Mouse (Mus musculus) naive thymus-derived CD4-positive, alpha-beta T cell, adult 2 months (primary cell): Measurements from ENCODE around the gene Ncan.
A peak's percentile ranks its signal among the peaks of the same experiment; 100 is the strongest.
"Not testable (repeated sequence)": the region's sequence is repeated elsewhere in the genome, so short reads cannot be mapped to it uniquely, and the experiment has no call there.

Experiments
- DNase-seq: peaks from one replicate; pipeline ENCODE4 v3.0.0-alpha.2; 2011; ENCODE audit warnings: low read depth

The Ncan gene

DNA sequence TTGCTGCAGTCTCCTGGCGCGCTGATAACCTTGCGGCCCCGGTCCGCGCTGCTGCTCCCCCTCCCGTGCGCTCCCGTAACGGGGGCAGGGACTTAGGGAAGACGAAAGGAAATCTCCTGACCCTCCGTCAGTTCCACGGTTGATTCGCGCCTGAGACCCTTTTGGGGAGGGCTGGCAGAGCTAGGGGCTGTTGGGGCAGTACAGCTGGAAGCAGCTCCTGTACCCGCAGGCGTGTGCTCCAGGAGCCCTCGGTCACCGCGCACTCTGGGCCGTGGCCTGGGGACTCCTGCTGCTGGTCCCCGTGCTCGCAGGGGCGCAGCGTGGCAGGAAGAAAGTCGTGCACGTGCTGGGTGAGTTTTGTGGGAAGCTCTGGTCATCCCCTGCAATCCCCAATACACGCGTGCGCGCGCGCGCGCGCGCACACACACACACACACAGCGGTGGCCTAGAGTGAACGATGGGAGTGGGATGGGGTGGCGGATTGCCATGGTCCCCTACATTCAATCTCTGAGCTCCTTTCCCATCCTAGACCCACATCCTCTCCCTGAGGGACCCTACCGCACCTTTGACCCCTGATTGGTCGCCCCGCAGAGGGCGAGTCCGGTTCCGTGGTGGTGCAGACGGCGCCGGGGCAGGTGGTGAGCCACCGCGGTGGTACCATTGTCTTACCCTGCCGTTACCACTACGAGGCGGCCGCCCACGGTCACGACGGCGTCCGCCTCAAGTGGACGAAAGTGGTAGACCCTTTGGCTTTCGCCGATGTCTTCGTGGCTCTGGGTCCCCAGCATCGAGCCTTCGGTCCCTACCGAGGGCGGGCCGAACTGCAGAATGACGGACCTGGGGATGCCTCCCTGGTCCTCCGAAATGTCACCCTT, 36.2 kb downstream of the Ncan start:
- DNase-seq, result no peak

DNA sequence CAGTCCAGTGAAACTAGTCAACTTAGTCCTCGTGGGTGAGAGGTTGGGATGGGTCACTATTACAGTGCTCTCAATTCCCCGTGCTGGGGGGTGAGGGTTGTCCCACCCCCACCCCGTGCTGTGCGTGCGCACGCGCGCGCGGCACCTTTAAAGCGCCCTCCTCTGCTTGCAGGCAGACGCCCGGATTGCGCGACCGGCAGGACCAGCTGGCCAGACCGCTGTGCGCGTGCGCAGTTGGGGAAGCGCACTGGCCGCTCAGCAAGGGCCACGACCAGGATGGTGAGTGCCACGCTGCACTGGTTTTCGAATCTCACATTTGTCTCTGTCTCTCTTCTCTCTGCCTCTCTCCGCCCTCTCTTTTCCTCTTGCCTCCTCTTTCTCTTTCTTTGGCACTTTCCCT, 37.4 kb downstream of the Ncan start, which contains the start of gene Hapln4:
Gene Hapln4 (plus strand): TSS at position 173 of the 400 bp plus-strand sequence.
- DNase-seq, result no peak

DNA sequence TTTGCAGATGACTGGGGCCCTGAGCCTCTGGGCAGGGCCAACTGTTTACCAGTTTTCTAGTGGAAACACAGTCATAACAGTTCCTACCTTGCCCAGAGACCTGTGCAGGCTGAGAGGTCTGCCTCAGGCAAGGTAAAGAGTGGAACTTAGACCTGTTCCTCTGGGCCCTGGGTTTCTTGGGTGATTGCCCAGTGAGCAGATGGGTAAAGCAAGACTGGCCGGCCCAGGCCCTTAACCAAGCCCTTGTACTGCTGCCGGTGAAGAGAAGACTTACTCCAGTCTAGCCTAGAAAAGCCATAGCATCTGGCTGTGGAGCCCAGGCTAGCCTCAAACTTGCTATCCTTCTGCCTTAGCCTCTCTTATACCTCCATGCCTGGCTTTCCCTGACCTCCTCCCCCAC, 38.7 kb downstream of the Ncan start:
- no peak for DNase-seq

DNA sequence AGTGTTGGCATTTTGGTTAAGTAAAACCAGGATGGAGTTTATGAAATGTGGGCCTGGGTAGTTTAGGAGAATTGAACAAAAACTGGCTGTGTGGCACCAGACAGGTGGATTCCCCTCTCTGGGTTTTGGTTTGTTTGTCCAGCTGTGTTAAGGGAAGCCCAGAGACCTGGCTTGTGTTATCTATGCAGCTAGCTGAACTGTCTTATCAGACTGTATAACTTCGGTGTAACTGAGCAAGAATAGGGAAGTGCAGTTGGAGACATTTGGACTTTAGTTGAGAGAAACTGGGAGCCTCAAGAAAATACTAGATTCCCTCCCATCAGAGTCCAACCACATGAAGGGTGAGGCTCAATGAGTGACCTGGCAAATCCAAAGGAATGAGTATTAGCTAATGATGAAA, 47.0 kb downstream of the Ncan start:
- DNase-seq, result no peak

DNA sequence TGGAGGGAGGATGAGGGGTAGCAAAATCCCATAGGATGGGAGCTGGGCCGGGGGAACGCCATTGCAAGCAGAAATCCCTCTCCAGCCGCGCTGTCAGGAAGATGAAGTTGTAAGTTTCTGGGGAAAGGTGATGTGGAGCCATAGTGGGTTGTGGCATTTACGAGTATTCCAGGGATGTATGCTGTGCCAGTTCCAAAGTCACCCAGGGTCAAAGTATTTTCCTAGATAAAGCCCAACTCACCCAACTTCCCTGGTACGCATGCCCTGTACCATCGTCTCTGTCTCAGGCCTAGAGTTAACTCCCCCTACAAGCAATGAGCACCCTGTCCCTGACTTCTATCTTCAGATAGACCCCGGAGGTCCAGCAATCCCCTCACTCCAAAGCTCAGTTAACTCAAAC, 47.6 kb downstream of the Ncan start:
- no peak for DNase-seq

DNA sequence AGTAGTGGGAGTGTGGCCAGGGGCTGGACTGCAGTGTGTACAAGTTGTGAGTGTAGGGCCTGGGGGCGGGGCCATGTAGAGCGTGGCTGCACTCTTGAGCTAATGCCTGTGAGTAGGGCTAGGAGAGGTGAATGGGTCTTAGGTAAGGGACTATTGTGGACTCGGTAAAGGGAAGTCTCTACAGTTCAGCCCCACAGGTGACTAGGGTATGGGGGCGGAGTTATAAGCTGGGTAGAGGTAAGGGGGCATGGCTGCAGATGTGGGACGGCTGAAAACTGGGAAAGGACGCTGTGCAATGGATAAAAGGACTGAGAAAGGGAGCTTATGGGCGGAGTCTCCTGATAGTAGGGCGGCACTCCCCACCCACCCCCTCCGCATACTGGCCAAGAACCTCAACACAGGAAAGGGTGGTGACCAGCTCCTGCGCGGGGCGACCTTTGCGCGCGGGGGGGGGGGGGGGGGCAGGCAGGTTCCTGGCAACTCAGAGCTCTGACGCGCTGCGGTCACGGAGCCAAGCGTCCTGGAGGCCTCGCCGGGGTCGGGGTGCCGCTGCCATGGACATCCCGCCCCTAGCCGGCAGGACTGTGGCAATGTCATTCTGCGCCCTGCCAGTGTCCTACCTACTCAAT, 48.1 kb downstream of the Ncan start, which contains the start of gene Tm6sf2:
Gene Tm6sf2 (plus strand): TSS at position 484 of the 629 bp plus-strand sequence.
- DNase-seq, result peak; percentile 17

DNA sequence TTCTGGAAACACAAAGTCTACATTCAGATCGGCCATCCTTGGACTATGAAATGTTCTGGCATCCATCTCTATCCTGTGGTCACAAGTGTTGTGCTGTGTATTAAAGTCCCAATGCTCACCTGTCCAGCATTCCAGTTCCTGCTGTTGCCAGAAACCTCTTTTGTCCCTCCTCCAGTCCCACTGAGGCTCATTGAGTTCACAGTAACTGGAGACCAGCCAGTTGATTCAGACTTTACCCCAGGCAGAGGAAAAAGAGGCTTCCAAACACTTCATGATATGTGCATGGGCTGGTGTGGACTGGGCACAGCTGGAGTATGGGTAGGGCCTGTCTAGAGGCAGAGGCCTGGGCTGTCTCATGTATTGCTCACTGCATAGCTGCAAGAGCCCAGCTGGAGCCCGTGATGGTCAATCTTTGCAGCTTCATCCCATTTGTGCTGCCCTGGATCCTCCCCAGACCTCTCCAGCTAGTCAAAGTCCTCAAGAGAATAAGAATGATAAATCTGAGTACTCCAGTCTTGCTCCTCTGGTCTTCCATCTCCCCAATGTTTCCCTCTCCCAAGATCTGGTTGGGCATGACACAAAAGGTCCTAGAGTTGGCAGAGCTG, 48.7 kb downstream of the Ncan start:
- DNase-seq, result peak; percentile 12

DNA sequence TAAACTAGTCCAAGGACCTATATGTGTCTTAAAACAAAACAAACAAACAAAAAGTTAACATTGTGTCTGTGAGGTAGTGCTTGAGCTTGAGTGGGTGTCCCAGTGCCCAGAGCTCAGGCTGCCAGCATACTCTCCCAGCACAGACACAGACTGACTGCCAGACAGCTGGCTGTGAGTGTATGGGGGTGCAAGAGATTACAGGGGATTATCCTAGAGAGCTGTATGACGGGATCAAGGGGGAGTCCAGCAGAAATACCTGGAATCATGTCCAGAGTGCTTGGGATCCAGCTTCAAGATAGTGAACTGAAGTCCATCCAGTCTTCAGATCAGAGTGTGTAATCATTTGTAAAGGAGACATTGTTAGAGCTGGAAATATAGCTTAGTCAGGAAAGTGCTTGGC, 63.0 kb downstream of the Ncan start:
- DNase-seq, result no peak

DNA sequence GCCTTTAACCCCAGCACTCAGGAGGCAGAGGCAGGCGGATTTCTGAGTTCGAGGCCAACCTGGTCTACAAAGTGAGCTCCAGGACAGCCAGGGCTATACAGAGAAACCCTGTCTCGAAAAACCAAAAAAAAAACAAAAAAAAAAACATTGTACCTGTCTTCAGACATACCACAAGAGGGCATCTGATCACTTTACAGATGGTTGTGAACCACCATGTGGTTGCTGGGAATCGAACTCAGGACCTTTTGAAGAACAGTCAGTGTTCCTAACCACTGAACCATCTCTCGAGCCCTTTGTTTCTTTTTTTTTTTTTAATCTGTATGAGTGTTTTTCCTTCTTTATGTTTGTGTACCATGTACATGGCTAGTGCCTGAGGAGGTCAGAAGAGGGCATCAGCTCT, 70.2 kb downstream of the Ncan start:
- not testable (repeated sequence) for DNase-seq

DNA sequence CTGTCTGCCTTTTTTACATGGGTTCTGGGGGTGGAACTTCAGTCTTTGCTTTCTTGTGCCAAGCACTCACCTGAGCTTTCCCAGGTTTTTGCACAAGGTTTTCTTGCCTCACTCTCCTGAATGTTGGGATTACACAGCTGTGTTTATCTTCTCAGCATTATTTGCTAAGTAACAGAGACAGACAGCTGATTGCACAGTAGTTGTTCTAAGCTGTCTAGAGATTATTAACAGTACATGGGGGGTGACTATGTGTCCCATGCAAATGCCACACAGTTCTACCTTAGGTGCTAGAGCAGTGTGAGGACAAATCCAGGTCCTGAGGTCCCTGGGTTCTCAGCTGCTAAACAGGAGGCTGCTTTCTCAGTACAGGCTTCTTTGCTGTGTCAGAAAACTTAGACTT, 71.0 kb downstream of the Ncan start:
- DNase-seq, result no peak

DNA sequence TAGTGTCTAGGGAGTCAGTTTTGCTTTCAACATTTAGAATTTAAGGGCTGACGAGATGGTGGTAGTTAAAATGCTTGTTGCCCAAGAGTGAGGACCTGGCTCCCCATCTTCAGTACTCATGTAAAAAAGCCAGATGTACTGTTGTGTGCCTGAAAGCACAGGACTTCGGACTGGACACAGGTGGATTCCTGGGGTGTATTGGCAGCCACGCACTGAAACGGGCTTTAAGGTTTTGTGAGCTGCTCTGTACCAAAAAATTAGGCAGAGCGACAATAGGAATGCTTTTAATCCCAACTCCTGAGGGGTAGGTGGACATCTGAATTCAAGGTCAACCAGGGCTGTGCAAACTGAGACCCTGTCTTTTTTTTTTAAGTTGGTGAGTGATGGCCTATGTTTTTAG, 76.7 kb downstream of the Ncan start:
- DNase-seq, result no peak
